Mouse (Mus musculus): ENCODE results near the gene Il17c. TPM values are rescaled to one million over a fixed set of nuclear protein-coding genes. Genes with fewer than 3 reads are reported as not detected.

The Il17c gene
- polyA plus RNA-seq, 1 experiment from 2014 or later: not detected

DNA sequence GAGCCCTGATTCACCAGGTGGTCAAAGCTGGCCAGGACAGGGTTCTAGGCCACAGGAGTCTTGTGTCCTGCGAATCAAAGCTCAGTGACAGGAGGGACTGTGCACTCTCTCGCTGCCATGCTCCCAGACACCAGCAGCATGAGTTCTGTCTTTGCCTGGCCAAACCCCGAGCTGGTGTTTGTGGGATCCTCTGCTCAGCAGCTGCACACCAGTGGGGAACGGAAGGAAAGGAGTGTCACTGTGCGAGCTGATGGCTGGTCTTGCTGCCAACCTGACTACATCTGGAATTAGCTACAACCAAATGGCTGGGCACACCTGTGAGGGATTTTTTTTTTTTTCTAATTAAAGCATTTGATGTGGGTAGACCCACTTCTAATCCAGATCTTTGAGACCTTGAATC is 48.9 kb downstream of the Il17c start:
- Histone ChIP-seq H3K4me2 (ENCODE audit: low read length) (no peak overlapping the region), H3K27me3 (replicated peaks; ENCODE audit: control insufficient read depth, insufficient read depth, low read length) (no peaks in the 10 kb centered on the region), H3K9ac (ENCODE audit: low read length) (no peak overlapping the region), H3K36me3 (ENCODE audit: control insufficient read depth, insufficient read depth, low read length) (peaks cover 44% of the 10 kb centered on the region), H3K27ac (ENCODE audit: low read depth, low read length) (no peak overlapping the region), H3K4me1 (ENCODE audit: control insufficient read depth, insufficient read depth, low read length) (peaks cover 4% of the 10 kb centered on the region; the same call in 1 of the 2 replicates), H3K9me3 (replicated peaks; ENCODE audit: control insufficient read depth, low read length) (no peaks in the 10 kb centered on the region), H3K4me3 (ENCODE audit: low read depth, low read length) (no peak overlapping the region)
- 86% methylated on average over 5 of the region's 5 CpGs for WGBS
- no peak for ATAC-seq
- no peak for DNase-seq (ENCODE audit: low spot score)

Small RNAs within 50 kb of the gene (microRNA-seq; reads per million reads assigned to microRNA genes)
- not detected for gene Gm24366

Other genes starting within 250 kb of the Il17c start
- gene Zfpm1, start 139.9 kb upstream of the Il17c start, polyA plus RNA-seq (2014; fragmentation: Nextera tagmentation; extraction: Ambion mirVana): 0.41 and 0.47 TPM in 2 replicates
- not detected in 2 replicates for gene Trhr2, start 61.3 kb upstream of the Il17c start, polyA plus RNA-seq (2014; fragmentation: Nextera tagmentation; extraction: Ambion mirVana)
- 24.8 and 26.9 TPM in 2 replicates for gene Zc3h18, start 45.4 kb upstream of the Il17c start, polyA plus RNA-seq (2014; fragmentation: Nextera tagmentation; extraction: Ambion mirVana)
- 33.5 and 39.3 TPM in 2 replicates for gene Cyba, start 10.9 kb downstream of the Il17c start, polyA plus RNA-seq (2014; fragmentation: Nextera tagmentation; extraction: Ambion mirVana)
- 41.8 and 51.9 TPM in 2 replicates for gene Mvd, start 21.4 kb downstream of the Il17c start, polyA plus RNA-seq (2014; fragmentation: Nextera tagmentation; extraction: Ambion mirVana)
- not detected in 2 replicates for gene Snai3, start 38.7 kb downstream of the Il17c start, polyA plus RNA-seq (2014; fragmentation: Nextera tagmentation; extraction: Ambion mirVana)
- gene Rnf166, start 54.0 kb downstream of the Il17c start, polyA plus RNA-seq (2014; fragmentation: Nextera tagmentation; extraction: Ambion mirVana): 28.8 and 32.2 TPM in 2 replicates
- 81.3 and 88.4 TPM in 2 replicates for gene Ctu2, start 54.1 kb downstream of the Il17c start, polyA plus RNA-seq (2014; fragmentation: Nextera tagmentation; extraction: Ambion mirVana)
- 1.2 and 1.6 TPM in 2 replicates for gene Piezo1, start 129.3 kb downstream of the Il17c start, polyA plus RNA-seq (2014; fragmentation: Nextera tagmentation; extraction: Ambion mirVana)
- gene Cdt1, start 146.0 kb downstream of the Il17c start, polyA plus RNA-seq (2014; fragmentation: Nextera tagmentation; extraction: Ambion mirVana): 12.8 and 13.4 TPM in 2 replicates
- 200 and 247 TPM in 2 replicates for gene Aprt, start 154.9 kb downstream of the Il17c start, polyA plus RNA-seq (2014; fragmentation: Nextera tagmentation; extraction: Ambion mirVana)
- 3.5 and 4.3 TPM in 2 replicates for gene Galns, start 189.4 kb downstream of the Il17c start, polyA plus RNA-seq (2014; fragmentation: Nextera tagmentation; extraction: Ambion mirVana)
- 111 and 150 TPM in 2 replicates for gene Trappc2l, start 189.6 kb downstream of the Il17c start, polyA plus RNA-seq (2014; fragmentation: Nextera tagmentation; extraction: Ambion mirVana)
- not detected in 2 replicates for gene Pabpn1l, start 200.7 kb downstream of the Il17c start, polyA plus RNA-seq (2014; fragmentation: Nextera tagmentation; extraction: Ambion mirVana)

Measured in forebrain, embryonic 14.5 days (tissue).